Mouse (Mus musculus) spleen, postnatal 14 days (tissue): ENCODE data around the gene Tecpr1.

Experiments used
- DNase-seq, 2 experiments: peaks; one replicate each; pipeline ENCODE4 v3.0.0; 2021 to 2022; ENCODE audit warnings: low spot score in 2 of 2

The Tecpr1 gene

GRCm38 (mm10) chr5:144251876-144252577, 28.6 kb upstream of the Tecpr1 start:
- DNase-seq = no peak

GRCm38 (mm10) chr5:144249871-144250270, 26.5 kb upstream of the Tecpr1 start:
- no peak for DNase-seq

- DNase-seq = no peak
Observed at GRCm38 (mm10) chr5:144247906-144248585, 24.6 kb upstream of the Tecpr1 start.

- no peak for DNase-seq
Observed at GRCm38 (mm10) chr5:144247307-144247706, 23.9 kb upstream of the Tecpr1 start.

- DNase-seq = no peak
Observed at GRCm38 (mm10) chr5:144246669-144247068, 23.3 kb upstream of the Tecpr1 start.

GRCm38 (mm10) chr5:144245592-144245991, 22.2 kb upstream of the Tecpr1 start:
- no peak for DNase-seq

GRCm38 (mm10) chr5:144243901-144244487, 20.6 kb upstream of the Tecpr1 start, which contains the start of gene Bri3:
Gene Bri3, plus strand, starts transcription at chr5:144244437.
- no peak for DNase-seq

GRCm38 (mm10) chr5:144238969-144239368, 15.6 kb upstream of the Tecpr1 start:
- no peak for DNase-seq

GRCm38 (mm10) chr5:144234714-144235113, 11.3 kb upstream of the Tecpr1 start:
- DNase-seq = no peak

- no peak for DNase-seq
Observed at GRCm38 (mm10) chr5:144234222-144234621, 10.8 kb upstream of the Tecpr1 start.

- no peak for DNase-seq
Observed at GRCm38 (mm10) chr5:144232531-144232930, 9.1 kb upstream of the Tecpr1 start.

GRCm38 (mm10) chr5:144231410-144231809, 8.0 kb upstream of the Tecpr1 start:
- DNase-seq = no peak

- no peak for DNase-seq
Observed at GRCm38 (mm10) chr5:144230216-144230615, 6.8 kb upstream of the Tecpr1 start.

- no peak for DNase-seq
Observed at GRCm38 (mm10) chr5:144226220-144226619, 2.8 kb upstream of the Tecpr1 start.

- no peak for DNase-seq
Observed at GRCm38 (mm10) chr5:144223899-144224816, 743 bp upstream of the Tecpr1 start.

- DNase-seq = no peak
Observed at GRCm38 (mm10) chr5:144222811-144223502, 458 bp downstream of the Tecpr1 start.

GRCm38 (mm10) chr5:144221305-144221704, 2.1 kb downstream of the Tecpr1 start:
- no peak for DNase-seq

- DNase-seq = no peak
Observed at GRCm38 (mm10) chr5:144219936-144220335, 3.5 kb downstream of the Tecpr1 start.

GRCm38 (mm10) chr5:144219306-144219705, 4.1 kb downstream of the Tecpr1 start:
- DNase-seq = no peak

GRCm38 (mm10) chr5:144218061-144218460, 5.4 kb downstream of the Tecpr1 start:
- DNase-seq = no peak

GRCm38 (mm10) chr5:144215992-144216391, 7.4 kb downstream of the Tecpr1 start:
- no peak for DNase-seq
